Mouse (Mus musculus): ENCODE results near the gene Lpin2.

Gene Lpin2

DNA sequence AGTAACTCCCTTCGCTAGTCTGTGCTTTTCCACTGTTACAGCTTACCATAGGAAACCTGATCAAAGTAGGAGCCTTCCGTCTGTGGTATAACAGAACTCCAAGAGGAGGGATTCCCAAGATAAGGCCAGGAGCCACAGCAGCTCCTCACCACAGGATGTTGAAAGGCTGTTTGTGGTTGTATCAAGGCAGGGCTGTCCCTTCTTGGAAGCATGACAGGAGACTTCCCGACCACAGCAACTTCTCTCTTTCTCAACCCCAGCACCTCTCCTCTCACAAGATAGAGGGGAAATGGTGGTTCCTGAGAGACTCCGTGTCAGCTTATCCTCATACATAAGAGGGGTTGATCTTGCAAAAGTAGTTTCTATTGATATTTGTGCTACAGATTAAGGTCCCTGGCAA lies 82.4 kb downstream of the Lpin2 start:
- no peak for DNase-seq (ENCODE audit: low spot score)

DNA sequence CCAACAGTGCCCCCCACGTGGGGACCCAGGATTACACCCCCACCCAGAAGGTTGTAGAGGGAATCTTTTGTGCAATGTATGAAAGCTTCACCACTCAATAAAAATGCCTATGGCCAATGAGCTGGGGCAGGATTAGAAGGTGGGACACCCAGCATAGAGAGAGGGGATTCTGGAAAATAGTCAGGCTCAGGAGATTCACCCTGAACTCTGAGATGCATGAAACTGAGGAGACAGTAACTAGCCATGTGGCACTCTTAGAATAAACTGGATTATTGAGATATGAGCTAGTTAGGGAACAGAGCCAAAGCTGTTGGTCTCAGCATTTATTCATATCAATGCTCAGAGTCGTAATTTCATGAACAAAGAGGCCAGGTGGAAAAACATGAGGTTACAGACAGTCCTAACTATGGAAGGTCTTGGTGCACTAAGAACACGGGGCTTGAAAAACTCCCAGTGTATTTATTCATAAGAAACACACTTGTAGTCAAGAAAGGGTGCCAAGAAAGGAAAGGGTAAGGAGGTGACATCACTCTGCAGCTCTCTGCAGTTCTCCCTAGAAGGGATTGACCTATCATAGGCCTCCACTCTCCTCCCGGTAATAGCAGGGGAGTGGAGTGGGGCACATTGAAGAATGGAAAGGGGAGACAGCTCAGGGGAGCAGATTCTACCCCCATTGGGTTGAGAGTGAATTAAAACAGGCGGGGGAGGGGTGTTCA lies 83.1 kb downstream of the Lpin2 start:
- DNase-seq (ENCODE audit: low spot score), result no peak

DNA sequence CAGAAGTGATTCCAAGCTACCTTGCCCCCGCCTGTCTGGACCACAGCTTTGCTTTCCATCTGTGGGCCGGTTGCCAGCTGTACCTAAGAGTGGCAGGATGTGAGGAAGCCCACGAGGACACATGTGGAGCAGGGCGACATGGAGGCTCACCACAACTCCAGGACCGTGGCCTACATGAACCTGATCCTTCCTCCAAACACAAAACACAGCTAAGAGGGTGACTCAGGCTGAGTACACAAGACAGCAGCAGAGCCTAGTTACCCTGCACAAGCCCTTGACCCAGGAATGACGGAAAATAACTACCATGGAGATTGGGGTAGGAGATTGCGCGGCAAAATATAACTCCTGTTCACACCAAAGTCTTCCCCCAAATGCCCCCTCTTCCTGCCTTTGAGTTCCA lies 85.0 kb downstream of the Lpin2 start:
- no peak for DNase-seq (ENCODE audit: low spot score)

DNA sequence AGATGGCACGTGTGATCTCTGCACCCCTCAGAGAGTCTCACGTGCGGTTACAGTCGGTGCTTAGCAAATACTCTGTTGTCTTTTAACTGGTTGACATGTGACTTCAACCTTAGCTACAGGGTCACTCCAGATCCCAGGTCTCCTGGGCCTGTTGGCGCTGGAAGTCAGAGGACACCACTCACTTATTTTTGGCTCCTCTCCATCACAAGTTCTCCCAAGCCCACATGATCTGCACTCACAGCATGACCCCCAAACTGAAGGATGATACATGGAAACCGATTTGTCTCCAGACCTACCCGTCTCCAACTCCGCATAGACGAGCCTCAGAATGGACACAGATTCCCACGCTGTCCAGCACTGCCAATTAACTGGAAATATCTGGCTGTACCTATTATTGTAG lies 85.8 kb downstream of the Lpin2 start:
- DNase-seq (ENCODE audit: low spot score), result no peak

DNA sequence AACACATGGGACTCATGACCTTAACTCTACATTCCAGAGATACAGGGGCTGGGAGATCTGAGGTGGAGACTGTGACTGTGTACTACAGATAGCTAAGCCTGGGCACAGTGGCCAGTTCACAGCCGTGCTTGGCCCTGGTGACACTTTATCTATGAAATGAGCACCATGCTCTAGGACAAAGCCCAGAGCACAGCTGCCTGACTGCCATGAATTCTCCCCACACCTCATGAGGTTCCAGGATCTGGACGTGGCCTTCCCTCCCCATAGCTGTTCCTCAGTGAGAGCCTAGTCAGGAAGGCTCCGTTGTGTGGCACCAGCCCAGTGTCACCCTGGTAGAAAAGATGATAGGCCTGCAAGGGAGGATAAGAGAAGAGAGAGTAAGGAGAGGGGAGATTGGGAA lies 86.2 kb downstream of the Lpin2 start:
- DNase-seq (ENCODE audit: low spot score), result no peak

DNA sequence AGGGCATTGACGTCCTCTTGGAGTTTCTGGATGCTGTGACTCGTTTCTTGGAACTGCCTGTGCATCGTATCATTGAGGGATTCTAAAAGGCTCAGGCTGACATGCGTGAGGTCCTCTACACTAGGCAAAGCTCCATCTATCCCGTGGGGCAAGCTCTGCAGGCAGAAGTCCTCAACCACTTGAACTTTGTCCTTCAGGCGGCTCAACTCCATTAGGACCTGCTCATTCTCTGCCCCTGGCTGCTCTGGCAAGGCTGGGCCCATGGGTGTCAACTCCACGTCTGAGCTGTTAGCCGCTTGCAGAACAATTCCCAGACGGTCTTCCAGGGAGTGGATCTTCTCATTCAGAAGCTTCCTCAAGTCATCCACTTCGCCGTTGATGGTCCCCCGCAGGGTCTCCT lies 91.5 kb downstream of the Lpin2 start:
- no peak for DNase-seq (ENCODE audit: low spot score)

DNA sequence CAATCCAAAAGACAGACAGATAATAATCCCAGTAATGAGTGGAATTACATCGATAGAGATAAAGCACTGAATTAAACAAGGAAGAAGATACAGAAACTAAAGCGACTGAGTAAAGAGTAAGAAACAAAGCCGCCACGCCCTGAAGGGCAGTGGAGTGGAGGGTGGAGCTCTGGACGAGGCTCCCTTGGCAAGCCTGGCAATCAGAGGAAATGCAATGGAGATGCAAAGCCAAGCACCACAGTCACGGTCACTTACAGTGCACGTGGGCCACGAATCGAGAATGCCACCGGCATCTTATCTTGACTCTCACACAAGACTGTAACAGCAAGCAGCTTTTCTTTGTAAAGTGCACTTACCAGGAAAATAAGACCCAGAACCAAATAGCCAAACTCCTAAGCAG lies 94.4 kb downstream of the Lpin2 start:
- no peak for DNase-seq (ENCODE audit: low spot score)

DNA sequence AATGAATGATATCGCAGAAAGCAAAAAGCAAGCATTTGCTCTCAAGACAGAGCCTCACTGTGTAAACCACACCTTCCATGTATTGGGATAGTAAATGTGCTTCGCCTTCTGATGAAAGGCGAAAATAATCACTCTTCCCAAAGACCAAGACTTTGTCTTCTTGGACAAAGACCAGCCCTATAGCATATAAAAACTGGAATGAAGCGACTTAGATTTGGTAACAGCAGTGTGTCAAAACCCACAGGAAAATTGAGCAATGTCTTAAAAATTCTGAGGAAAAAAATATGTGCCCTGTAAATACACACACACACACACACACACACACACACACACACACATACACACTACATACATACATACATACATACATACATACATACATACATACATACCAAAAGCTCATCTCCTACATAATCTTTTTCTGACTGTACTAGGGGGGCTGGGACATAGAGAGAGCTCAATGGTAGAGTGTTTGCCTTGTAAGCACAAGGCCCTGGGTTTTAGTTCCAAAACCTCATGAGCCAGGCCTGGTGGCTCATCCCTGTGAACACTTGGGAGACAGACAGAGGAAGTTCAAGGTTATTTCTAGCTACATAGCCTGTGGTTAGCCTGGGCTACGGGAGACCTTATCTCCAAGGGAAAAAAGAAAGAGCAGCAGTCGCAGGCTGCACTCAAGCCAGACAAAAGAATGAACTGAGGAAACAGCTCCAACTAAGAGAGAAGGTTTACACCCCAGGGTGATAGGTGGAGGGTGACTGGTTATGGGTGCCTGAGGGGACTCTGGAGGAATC lies 95.5 kb downstream of the Lpin2 start:
- no peak for DNase-seq (ENCODE audit: low spot score)

DNA sequence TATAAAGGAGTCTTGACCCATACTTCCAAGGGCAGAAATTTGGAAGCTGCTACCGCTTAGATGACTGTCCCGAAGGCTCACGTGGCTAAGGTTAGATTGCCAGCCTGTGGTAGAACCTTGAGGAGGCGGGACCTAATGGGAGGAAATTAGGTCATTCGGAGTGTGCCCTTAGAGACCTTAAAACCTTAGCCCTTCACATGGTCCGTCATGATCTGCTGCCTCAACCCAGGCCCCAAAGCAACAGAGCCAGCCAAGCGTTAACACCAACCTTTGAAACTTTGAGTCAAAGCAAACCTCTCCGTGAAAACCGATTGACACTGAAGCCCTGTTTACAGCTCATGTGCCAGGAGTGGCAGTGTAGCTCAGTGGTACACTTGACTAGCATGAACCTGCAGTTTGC lies 100.4 kb downstream of the Lpin2 start:
- no peak for DNase-seq (ENCODE audit: low spot score)

DNA sequence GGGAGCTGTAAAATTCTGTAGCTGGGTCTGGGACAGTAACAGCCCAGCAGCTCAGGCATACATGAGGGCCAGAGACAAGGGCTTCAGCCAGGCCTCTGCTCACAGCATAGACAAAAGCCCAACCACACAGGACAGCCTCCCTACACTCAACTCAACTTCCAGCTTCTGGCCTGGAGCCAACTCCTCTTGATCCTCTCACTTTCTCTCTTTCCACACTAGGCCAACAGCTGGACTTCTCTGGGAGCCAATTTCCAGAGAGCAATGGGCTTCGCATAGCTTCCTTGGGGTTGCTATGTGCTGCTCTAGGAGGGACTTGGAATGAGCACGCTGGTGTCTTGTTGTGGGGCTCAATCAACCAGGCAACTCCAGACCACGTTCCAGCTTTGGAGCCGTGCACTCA lies 100.9 kb downstream of the Lpin2 start:
- peak; percentile 86 for DNase-seq (ENCODE audit: low spot score)

DNA sequence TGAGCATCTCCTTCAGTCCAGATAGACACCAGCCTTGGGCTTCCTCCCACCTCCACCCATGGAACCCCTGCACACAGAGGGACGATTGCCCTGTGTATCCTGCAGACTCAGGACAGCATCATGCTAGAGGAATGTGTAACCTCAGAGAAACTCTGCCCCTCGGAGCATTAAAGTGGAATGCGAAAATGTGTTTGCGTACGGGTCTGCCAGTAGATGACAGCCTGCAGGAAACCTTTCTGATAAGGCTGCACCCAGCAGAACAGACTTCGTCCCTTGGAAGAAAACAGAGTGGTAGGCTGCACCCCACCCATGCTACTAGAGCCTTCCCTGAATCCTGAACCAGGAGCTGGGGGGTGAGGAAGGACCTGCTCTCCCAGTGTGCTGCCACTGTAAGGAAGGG lies 102.5 kb downstream of the Lpin2 start:
- DNase-seq (ENCODE audit: low spot score), result no peak

DNA sequence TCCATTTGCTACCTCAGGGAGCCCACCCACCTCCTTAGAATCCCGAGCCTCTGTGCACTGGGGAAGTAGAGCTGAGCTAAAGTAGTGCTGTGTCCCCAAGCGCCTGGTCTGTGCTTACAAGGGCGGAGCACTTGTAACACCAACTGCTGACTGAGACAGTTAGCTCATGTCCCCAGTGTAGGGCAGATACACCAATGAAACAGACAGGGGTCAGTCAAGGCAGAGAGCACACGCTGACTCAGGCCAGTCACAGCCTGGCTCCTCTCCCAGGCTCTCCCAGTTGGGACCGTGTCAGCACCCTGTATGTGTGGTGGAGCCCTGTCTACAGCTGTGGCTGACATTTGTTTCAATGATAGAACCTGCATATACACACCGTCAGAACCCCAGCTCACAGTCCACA lies 103.6 kb downstream of the Lpin2 start:
- no peak for DNase-seq (ENCODE audit: low spot score)

DNA sequence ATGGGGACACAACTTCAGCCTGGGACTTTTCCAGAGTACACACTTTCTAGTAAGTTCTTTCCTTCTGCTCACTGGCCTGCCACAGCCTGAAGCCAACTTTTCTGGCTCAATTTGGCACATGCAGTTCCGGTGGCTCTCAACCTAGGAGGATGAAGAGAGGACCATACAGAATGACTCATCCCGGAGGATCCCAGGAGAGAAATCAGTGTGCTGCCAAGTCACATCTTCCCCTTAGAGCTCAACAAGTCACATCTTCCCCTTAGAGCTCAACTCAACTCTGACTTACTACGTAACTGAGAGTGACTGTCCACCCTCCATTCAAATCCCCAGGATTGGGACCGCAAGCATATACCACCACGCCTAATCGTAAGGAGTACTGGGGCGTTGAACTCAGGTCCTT lies 105.2 kb downstream of the Lpin2 start:
- no peak for DNase-seq (ENCODE audit: low spot score)

DNA sequence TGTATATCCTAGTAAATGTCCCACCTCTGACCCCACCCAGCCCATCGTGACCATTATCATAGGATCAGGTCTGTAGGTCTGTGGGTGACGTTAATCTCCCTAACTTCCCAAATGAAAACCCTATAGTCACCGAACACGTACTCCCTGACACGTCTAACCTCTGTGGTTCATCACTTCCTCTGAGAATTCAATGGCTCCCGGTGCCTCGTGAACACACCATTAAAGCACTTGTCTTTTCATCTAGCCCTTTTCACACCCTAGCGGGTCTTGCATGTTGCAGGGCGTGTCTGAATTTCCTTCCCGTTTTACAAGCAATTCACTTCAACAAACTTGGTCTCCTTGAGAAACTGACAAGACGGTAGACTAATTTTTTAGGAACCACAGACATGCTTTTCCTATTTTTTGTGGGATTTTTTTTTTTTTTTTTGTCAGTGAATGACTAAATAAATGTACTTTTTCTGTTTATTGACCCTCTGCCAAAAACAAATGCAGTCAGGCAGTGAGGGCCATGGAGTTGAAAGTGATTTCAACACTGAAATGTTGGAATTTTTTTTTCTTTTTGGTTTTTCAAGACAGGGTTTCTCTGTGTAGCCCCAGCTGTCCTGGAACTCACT lies 105.9 kb downstream of the Lpin2 start:
- no peak for DNase-seq (ENCODE audit: low spot score)

DNA sequence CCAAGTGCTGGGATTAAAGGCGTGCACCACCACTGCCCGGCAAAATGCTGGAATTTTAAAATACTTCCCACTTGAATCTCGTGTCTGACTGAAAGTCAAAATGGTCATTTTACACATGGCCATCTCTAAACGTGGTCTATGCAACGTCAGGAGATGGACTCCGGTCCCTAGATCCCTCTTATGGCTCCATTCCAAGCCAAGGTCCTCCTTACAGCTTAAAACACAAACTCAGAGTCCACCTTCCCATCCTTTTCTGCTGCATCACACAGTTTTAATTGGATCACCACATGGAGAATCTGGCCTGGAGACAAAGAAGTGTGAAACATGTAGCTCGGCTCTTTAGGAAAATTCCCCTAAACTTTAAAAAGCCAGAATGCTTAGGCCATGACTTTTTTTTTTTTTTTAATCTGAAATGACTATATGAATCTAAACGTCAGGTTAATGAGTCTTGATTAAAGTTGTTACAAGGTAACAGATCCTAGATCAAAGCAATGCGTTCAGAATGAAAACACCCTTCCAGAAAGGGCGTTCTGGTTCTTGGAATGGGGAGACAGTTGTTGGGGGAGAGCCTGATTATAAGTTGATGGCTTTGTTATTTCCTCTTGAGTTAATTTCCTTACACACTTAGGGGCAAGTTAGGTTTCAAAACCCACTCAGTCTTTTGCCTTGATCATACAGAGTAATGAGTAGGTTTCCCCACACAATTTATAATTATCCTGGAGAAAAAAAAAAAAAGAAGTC lies 106.6 kb downstream of the Lpin2 start:
- DNase-seq (ENCODE audit: low spot score), result no peak

DNA sequence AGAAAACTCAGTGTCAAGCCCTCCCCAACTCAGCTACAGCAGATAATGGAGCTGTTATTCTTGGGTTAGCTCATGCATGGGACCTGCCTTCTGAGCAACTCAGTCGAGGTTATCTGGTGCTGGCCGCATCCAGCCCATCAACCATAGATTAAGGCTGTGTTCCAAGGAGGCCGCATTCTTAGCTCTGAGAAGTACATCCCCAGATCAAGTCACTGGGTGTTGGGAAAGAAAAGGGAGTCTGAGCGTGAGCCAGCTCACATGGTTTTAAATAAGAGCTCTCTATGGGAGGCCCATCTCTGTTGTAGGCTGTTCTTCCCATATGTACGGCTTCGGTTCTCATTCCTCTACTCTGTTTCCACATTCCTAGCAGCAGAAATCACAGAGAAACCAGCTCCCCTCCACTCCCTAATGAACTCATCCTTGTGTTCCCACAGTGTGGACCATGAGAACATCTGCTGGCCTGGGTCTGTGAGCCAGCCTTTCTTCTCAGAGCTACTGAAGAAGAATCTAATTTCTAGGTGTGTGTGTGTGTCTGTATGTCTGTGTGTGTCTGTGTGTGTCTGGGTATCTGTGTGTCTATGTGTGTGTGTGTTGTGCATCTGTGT lies 107.3 kb downstream of the Lpin2 start:
- DNase-seq (ENCODE audit: low spot score), result no peak

DNA sequence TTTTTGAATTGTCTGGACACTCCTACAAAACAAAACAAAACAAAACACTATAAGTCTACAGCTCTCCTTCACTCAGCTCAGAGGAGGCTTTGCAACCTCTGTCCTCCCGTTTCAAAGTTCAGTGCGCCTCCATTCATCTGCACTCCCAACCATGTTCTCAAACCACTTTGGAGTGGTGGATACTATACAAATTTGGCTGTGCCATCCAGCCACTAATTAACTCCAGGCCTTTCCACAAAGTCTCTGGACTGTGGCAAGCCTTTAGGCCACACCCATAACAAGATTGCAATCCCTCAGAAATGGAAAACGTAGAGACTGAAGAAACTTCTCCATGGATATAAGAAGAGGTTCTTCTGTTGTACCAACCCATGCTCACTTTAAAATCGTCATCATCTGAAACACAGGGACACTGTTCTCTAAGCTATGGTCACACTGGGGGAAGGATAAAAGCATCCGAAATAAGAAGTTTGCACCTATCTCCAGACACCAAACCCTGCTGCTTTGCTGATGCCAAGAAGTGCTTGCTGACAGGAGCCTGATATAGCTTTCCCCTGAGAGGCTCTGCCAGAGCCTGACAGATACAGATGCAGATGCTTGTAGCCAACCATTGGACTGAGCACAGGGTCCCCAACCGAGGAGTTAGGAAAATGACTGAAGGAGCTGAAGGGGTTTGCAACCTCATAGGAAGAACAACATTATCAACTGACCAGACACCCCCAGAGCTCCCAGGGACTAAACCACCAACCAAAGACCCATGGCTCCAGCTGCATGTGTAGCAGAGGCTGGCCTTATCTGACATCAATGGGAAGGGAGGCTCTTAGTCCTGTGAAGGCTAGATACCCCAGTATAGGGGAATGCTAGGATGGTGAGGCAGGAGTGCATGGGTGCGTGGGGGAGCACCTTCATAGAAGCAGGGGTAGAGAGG lies 108.4 kb downstream of the Lpin2 start:
- no peak for DNase-seq (ENCODE audit: low spot score)

DNA sequence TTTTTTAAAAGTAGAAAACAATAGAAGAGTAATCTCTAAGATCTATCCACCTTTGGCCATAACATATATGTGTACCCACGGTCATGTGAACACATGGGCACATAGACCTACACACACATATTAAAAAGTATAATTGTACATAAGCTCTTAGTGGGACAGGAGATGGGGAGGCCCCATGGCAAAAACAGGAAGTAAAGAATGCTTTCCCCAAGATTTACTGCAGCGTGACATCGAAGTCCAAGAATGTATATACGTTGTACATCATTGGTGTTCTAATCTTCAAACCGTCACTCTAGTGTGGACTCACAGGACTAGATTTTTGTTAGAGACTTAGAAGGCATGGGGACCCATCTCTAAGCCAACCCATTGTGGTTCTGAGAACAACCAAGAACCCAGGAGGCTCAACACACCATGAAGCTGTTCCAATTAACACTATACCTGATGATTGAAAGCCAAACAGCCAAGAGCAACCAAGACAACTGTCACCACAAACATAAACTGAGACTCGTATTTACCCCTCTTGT lies 109.6 kb downstream of the Lpin2 start:
- DNase-seq (ENCODE audit: low spot score), result no peak

DNA sequence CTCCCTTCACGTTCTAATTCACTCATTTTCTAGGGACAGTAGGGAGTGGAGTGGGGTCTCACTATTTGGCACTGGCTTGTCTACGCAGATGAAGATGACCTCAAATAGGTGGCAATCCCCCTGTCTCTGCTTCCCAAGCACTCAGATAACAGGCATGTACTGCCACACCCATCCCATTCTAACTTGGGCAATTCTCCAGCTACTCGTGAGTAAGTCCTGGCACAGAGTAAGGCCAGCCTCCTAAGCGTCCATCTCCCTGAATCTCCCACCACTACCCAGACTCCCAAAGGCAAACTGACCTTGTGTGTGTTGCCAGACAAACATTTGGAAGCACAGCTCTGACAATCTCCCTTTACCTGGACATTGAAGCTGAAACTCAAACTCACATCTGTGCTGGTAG lies 110.5 kb downstream of the Lpin2 start:
- no peak for DNase-seq (ENCODE audit: low spot score)

DNA sequence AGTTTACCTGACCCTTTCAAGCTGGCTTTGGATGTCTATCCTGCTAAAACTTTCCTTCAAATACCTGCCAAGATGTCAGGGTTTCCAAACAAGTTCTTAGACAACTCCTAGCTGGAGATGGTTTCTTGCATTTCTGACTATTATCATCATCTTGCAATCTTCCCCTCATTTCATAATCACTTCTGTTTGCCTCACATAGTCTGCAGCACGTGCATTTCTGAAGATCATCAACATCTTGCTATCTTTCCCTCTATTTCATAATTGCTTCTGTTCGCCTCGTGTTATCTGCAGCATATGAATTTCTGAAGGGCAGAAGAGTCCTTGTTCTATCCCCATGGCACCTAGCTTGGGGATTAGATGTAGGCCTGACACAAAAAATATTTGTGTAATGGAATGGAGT lies 112.2 kb downstream of the Lpin2 start:
- no peak for DNase-seq (ENCODE audit: low spot score)

All from testis, postnatal 10 days (tissue).